Mouse (Mus musculus): ENCODE measurements at regions not wholly inside any gene's neighbourhood (a gene's known extent, or its start where the extent isn't known, plus 50 kb on each side); places are given as distances from the start of the nearest gene placed in this dataset.

DNA sequence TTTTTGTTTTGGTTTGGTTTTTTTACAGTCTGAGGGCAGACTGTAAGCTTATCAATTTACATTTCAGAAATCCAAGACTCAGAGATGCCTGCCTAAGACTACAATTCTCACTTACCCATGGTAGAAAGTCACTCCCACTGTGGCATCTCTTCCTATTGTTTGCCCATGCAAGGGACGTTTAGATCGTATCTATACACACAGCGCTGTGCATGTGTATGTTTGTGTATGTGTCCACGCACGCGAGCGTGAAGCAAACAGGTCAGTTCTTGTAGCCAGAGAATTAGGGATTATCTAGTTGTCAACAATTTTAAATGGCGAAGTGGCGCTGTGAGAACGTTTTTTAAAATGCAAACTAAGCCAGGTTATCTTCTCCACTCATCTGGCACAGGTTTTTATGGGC lies 223.6 kb upstream of the Ankrd55 start:
- ATAC-seq = no peak
- Histone ChIP-seq H3K36me3 (no peaks in the 10 kb centered on the region), H3K4me2 (replicated peaks) (no peak overlapping the region), H3K9ac (no peak overlapping the region), H3K27ac (no peak overlapping the region), H3K27me3 (replicated peaks) (no peaks in the 10 kb centered on the region), H3K4me1 (replicated peaks) (no peaks in the 10 kb centered on the region), H3K4me3 (replicated peaks) (no peak overlapping the region), H3K9me3 (no peaks in the 10 kb centered on the region)
- 76% methylated on average over 10 of the region's 10 CpGs for WGBS

DNA sequence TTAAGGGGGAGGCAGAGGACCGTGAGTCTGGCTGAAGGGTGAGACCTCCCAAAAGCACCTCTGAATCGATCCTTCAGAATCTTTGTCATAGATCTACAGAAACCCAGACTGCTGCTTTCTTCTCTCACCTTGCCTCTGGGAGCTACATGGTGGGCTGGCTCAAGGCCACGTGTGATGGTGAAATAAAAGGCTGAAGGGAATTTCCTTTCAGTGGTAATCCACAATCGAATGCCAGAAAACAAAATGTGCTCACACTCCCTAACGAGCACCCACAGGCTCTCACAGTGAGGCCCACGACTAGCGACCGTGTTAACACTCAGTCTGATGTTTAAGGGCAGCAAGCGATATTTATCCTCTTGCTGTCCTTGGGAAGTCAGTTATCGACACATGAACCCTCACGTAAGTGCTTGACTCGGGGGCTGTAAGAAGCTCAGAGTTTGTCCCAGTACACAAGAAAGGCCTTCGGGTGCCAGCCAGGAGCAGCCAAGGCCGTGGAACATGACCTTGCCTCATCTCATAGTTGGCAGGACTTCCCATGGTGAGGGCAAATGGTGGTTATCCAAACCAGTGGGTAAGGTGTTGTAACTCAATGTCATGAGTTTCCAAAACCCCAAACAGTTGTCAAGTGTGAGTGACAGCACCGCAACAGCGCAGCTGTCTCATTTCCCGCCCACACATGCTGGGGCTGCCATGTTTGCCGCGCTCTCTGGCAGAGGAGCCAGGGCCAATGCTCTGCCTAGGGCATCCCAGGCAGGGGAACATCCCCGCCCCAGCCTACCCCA lies 221.0 kb upstream of the Ankrd55 start:
- H3K9me3 ChIP-seq = no peaks in the 10 kb centered on the region
- no peak overlapping the region for H3K4me2 ChIP-seq (replicated peaks)
- H3K27me3 ChIP-seq (replicated peaks) = no peaks in the 10 kb centered on the region
- H3K9ac ChIP-seq = no peak overlapping the region
- WGBS = 87% methylated on average over 20 of the region's 20 CpGs
- no peak overlapping the region for H3K4me3 ChIP-seq (replicated peaks)
- no peak for ATAC-seq
- no peaks in the 10 kb centered on the region for H3K36me3 ChIP-seq
- no peaks in the 10 kb centered on the region for H3K4me1 ChIP-seq (replicated peaks)
- no peak overlapping the region for H3K27ac ChIP-seq

GRCm38 (mm10) chr13:112070757-112071156 lies 217.5 kb upstream of the Ankrd55 start:
- ATAC-seq = no peak
- Histone ChIP-seq H3K27ac (no peak overlapping the region), H3K27me3 (replicated peaks) (no peaks in the 10 kb centered on the region), H3K36me3 (no peaks in the 10 kb centered on the region), H3K9ac (no peak overlapping the region), H3K4me2 (replicated peaks) (no peak overlapping the region), H3K4me1 (replicated peaks) (no peaks in the 10 kb centered on the region), H3K4me3 (replicated peaks) (no peak overlapping the region), H3K9me3 (no peaks in the 10 kb centered on the region)
- WGBS = 83% methylated on average over 4 of the region's 4 CpGs

- no peaks in the 10 kb centered on the region for H3K36me3 ChIP-seq
- no peak overlapping the region for H3K4me3 ChIP-seq (replicated peaks)
- no peaks in the 10 kb centered on the region for H3K9me3 ChIP-seq
- no peak overlapping the region for H3K4me2 ChIP-seq (replicated peaks)
- 72% methylated on average over 10 of the region's 10 CpGs for WGBS
- no peaks in the 10 kb centered on the region for H3K27me3 ChIP-seq (replicated peaks)
- H3K4me1 ChIP-seq (replicated peaks) = no peaks in the 10 kb centered on the region
- no peak overlapping the region for H3K27ac ChIP-seq
- ATAC-seq = no peak
- H3K9ac ChIP-seq = no peak overlapping the region
Observed at GRCm38 (mm10) chr13:112071209-112071955, 216.9 kb upstream of the Ankrd55 start.

- Histone ChIP-seq H3K4me2 (replicated peaks) (no peak overlapping the region), H3K9me3 (no peaks in the 10 kb centered on the region), H3K4me3 (replicated peaks) (no peak overlapping the region), H3K27ac (no peak overlapping the region), H3K4me1 (replicated peaks) (no peaks in the 10 kb centered on the region), H3K36me3 (no peaks in the 10 kb centered on the region), H3K27me3 (replicated peaks) (no peaks in the 10 kb centered on the region), H3K9ac (no peak overlapping the region)
- no peak for ATAC-seq
- WGBS = 59% methylated on average over 3 of the region's 3 CpGs
Observed at GRCm38 (mm10) chr13:112071956-112072314, 216.3 kb upstream of the Ankrd55 start.

DNA sequence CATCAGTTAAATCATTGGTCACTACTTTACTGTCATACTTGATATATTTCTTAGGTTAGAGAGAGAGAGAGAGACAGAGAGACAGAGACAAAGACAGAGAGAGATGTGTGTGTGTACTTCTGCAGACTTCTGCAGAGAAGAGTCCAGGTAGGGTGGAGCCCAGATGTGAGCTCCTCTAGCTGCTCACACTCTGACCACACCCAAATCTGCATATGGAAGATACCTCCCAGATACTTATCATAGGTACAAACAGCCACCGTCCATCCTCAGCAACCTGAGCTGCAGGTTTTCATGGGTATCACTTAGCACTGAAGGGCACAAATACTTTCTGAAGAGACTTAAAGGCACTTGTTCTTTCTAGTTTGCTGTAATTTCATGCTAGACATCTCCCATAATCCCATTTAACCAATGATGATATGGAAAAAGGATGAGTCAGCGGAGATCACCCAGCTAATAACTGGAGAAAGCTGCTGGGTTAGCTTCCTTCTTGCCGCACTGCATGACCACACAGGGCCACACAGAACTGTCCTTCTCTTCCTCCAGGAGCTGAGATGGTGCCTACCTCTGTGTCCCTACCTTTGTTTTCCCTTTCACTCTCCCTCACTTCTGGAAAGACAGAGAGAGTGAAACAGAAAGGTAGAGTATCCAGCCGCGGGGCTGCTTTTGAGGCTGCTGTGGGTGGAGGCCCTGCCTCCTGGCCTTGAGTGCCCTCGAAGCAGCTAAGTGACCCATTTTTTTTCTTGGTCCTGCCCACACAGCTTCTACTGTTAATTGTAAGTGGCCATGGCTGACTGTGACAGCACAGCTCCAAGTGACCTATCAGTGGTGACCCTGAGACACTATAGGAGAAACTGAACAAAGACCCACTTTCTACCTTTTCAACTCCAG lies 214.5 kb upstream of the Ankrd55 start:
- Histone ChIP-seq H3K27ac (no peak overlapping the region), H3K9me3 (no peaks in the 10 kb centered on the region), H3K4me3 (replicated peaks) (no peak overlapping the region), H3K36me3 (no peaks in the 10 kb centered on the region), H3K4me2 (replicated peaks) (no peak overlapping the region), H3K9ac (no peak overlapping the region), H3K27me3 (replicated peaks) (no peaks in the 10 kb centered on the region), H3K4me1 (replicated peaks) (no peaks in the 10 kb centered on the region)
- ATAC-seq = peak; percentile 37; the same call in 1 of the 2 replicates
- WGBS = 81% methylated on average over 6 of the region's 6 CpGs

DNA sequence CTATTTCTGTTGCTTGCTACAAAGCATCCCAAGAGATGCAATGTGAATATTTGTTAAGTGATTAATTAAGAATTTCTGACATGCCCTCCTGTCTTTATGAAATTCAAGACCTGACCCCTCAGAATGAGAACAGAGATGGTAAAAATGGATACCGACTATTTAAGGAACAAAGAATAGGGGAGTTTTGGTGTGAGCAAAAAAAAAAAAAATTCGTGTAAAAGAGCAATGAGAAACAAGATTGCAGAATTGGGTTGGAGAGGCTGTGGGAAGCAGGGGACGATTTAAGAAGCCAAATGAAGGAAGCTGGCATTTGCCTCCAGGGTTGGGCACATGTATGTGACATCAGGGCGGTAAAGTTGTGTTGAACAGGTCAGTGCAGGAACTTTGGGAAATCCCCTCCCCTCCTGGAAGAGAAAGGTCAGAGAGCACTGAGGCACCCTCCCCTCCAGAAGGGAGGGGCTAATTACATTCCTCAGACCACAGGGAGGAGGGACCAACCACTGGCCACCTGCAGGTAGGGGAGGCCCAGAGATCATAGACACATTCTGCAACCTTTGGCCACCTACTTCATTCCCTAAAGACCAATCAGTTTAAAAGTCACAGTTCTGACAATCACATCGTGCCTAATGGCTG lies 212.3 kb upstream of the Ankrd55 start:
- H3K4me2 ChIP-seq (replicated peaks) = no peak overlapping the region
- H3K27ac ChIP-seq = no peak overlapping the region
- 52% methylated on average over 5 of the region's 5 CpGs for WGBS
- no peaks in the 10 kb centered on the region for H3K9me3 ChIP-seq
- no peak overlapping the region for H3K4me3 ChIP-seq (replicated peaks)
- no peak overlapping the region for H3K9ac ChIP-seq
- no peaks in the 10 kb centered on the region for H3K27me3 ChIP-seq (replicated peaks)
- peak; percentile 76 for ATAC-seq
- no peaks in the 10 kb centered on the region for H3K36me3 ChIP-seq
- H3K4me1 ChIP-seq (replicated peaks) = no peaks in the 10 kb centered on the region

DNA sequence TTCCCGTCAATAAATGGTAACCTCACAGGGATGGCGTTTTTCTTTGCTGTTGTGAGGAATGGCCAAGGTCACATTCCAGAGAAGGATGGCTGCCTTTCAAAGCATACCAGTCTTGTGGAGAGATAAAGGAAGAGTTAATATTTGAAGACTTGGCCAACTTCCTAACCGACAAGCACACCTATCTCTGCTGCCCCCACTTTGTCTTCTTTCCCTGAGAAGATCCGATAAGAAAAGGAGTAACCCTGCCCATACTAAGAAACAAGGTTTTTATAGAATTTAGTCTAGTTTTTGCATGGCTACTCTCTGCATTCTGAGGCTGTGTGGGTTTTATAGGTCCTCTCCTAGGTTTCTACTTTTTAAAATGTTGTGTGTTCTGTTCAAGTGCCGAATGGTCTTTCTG lies 210.2 kb upstream of the Ankrd55 start:
- Histone ChIP-seq H3K9ac (no peak overlapping the region), H3K4me3 (replicated peaks) (no peak overlapping the region), H3K27me3 (replicated peaks) (no peaks in the 10 kb centered on the region), H3K36me3 (no peaks in the 10 kb centered on the region), H3K27ac (no peak overlapping the region), H3K9me3 (no peaks in the 10 kb centered on the region), H3K4me2 (replicated peaks) (no peak overlapping the region), H3K4me1 (replicated peaks) (no peaks in the 10 kb centered on the region)
- ATAC-seq = no peak
- 67% methylated on average over 5 of the region's 5 CpGs for WGBS

GRCm38 (mm10) chr13:112081935-112082334 lies 206.3 kb upstream of the Ankrd55 start:
- Histone ChIP-seq H3K4me1 (replicated peaks) (0 out of 2 replicates have a peak, but pooled peaks cover 3% of the 10 kb centered on the region), H3K27me3 (replicated peaks) (no peaks in the 10 kb centered on the region), H3K4me3 (replicated peaks) (no peak overlapping the region), H3K4me2 (replicated peaks) (no peak overlapping the region), H3K36me3 (no peaks in the 10 kb centered on the region), H3K9me3 (no peaks in the 10 kb centered on the region), H3K9ac (no peak overlapping the region), H3K27ac (no peak overlapping the region)
- no peak for ATAC-seq
- 73% methylated on average over 3 of the region's 3 CpGs for WGBS

DNA sequence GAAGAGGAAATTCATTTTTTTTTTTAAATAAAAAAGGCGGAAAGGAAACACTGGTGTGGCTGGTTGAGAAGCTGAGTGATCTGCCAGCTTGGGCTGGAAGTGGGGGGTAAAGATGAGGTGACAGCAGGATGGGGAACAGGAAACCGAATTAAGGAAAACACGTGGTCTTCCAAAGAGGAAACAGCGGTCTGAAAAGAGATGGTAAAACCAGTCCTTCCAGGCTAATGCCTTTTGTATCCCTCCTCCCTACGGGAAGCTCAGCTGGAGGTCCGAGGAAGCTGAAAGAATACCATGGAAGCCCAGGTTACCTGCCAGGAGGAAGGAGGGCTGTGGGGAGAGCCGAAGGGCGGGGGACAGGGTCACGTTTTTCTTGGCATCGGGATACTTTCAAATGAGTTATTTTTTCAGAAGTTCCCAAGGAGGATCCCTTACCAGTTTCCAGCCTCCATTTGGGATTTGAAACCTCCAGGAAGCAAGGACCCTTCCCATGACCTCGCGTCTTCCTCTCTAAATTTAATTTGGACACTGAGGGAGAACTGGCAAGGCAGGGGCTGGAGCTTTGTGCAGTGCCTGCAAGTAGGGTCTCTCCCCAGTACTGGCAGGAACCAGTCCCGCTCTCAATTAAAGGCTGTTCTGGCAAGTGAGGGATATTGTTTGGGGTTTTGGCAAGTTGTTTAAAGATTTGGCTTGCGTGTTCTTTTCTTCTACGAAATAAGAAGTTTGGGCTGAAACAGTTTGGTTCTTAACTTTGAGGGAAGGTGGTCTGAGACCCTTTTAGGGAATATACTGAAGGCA lies 203.6 kb upstream of the Ankrd55 start:
- 45% methylated on average over 15 of the region's 15 CpGs for WGBS
- no peaks in the 10 kb centered on the region for H3K9me3 ChIP-seq
- no peaks in the 10 kb centered on the region for H3K27me3 ChIP-seq (replicated peaks)
- no peak overlapping the region for H3K27ac ChIP-seq
- H3K36me3 ChIP-seq = no peaks in the 10 kb centered on the region
- H3K4me1 ChIP-seq (replicated peaks) = peaks cover 14% of the 10 kb centered on the region; the same call in 1 of the 2 replicates
- peak overlapping the region; percentile 12 for H3K4me2 ChIP-seq (replicated peaks)
- peak; percentile 39; the same call in 1 of the 2 replicates for ATAC-seq
- no peak overlapping the region for H3K4me3 ChIP-seq (replicated peaks)
- H3K9ac ChIP-seq = no peak overlapping the region

- H3K9me3 ChIP-seq = no peaks in the 10 kb centered on the region
- peak; percentile 59 for ATAC-seq
- H3K4me3 ChIP-seq (replicated peaks) = no peak overlapping the region
- no peak overlapping the region for H3K4me2 ChIP-seq (replicated peaks)
- H3K36me3 ChIP-seq = no peaks in the 10 kb centered on the region
- no peak overlapping the region for H3K9ac ChIP-seq
- H3K27me3 ChIP-seq (replicated peaks) = no peaks in the 10 kb centered on the region
- WGBS = 22% methylated on average over 5 of the region's 5 CpGs
- no peak overlapping the region; the same call in 1 of the 2 replicates for H3K27ac ChIP-seq
- H3K4me1 ChIP-seq (replicated peaks) = peaks cover 17% of the 10 kb centered on the region; the same call in 1 of the 2 replicates
Observed at GRCm38 (mm10) chr13:112088312-112088771, 199.9 kb upstream of the Ankrd55 start.

Measured in intestine, embryonic 15.5 days (tissue).